Mouse (Mus musculus) G1E-ER4 (cell line): Measurements from ENCODE around the gene Csnka2ip. TPM values are rescaled to one million over a fixed set of nuclear protein-coding genes. Genes with fewer than 3 reads are reported as not detected.

Source experiments
- GATA1 ChIP-seq: IDR thresholded peaks from one replicate; pipeline ENCODE4 v1.8.0; 2012; ENCODE audit warnings: low read length, inconsistent platforms
- polyA plus RNA-seq: library from polyadenylated mRNA; stranded (reverse); fragments of >175 nt; gene quantifications from 2 replicates; pipeline ENCODE4 v1.2.3, GENCODE M21; 2012

Csnka2ip gene
- polyA plus RNA-seq: not detected in 2 replicates

GRCm38 (mm10) chr16:64602308-64602707 is at the start of gene Csnka2ip:
Gene Csnka2ip, minus strand, starts transcription at chr16:64602408.
- no peak for TF ChIP-seq GATA1

GRCm38 (mm10) chr16:64649594-64650290 is 47.5 kb upstream of the Csnka2ip start:
- no peak for TF ChIP-seq GATA1

- no peak for TF ChIP-seq GATA1
Measured at GRCm38 (mm10) chr16:64647771-64648170, 45.6 kb upstream of the Csnka2ip start.

- TF ChIP-seq GATA1: no peak
Measured at GRCm38 (mm10) chr16:64635110-64635509, 32.9 kb upstream of the Csnka2ip start.

- TF ChIP-seq GATA1: no peak
Measured at GRCm38 (mm10) chr16:64620116-64620515, 17.9 kb upstream of the Csnka2ip start.

- TF ChIP-seq GATA1: no peak
Measured at GRCm38 (mm10) chr16:64614648-64615047, 12.4 kb upstream of the Csnka2ip start.

- TF ChIP-seq GATA1: no peak
Measured at GRCm38 (mm10) chr16:64607793-64608192, 5.6 kb upstream of the Csnka2ip start.

GRCm38 (mm10) chr16:64586825-64587224 is 15.4 kb downstream of the Csnka2ip start:
- no peak for TF ChIP-seq GATA1

GRCm38 (mm10) chr16:64586262-64586619 is 16.0 kb downstream of the Csnka2ip start:
- TF ChIP-seq GATA1: no peak

GRCm38 (mm10) chr16:64585599-64586261 is 16.5 kb downstream of the Csnka2ip start:
- TF ChIP-seq GATA1: no peak

GRCm38 (mm10) chr16:64584591-64584990 is 17.6 kb downstream of the Csnka2ip start:
- no peak for TF ChIP-seq GATA1

GRCm38 (mm10) chr16:64583406-64583805 is 18.8 kb downstream of the Csnka2ip start:
- no peak for TF ChIP-seq GATA1

- TF ChIP-seq GATA1: no peak
Measured at GRCm38 (mm10) chr16:64569496-64569895, 32.7 kb downstream of the Csnka2ip start.

- no peak for TF ChIP-seq GATA1
Measured at GRCm38 (mm10) chr16:64563081-64563480, 39.1 kb downstream of the Csnka2ip start.

- no peak for TF ChIP-seq GATA1
Measured at GRCm38 (mm10) chr16:64558518-64558917, 43.7 kb downstream of the Csnka2ip start.

- no peak for TF ChIP-seq GATA1
Measured at GRCm38 (mm10) chr16:64526883-64527282, 75.3 kb downstream of the Csnka2ip start.

- TF ChIP-seq GATA1: no peak
Measured at GRCm38 (mm10) chr16:64524051-64524645, 78.1 kb downstream of the Csnka2ip start.
